Mouse (Mus musculus): ENCODE measurements around the gene Cbfa2t3. TPM values are rescaled to one million over a fixed set of nuclear protein-coding genes. Genes with fewer than 3 reads are reported as not detected.

The Cbfa2t3 gene
- polyA plus RNA-seq, 1 experiment from 2014 or later: 13.2 TPM

- ATAC-seq (replicated peaks): no peak
- Histone ChIP-seq H3K9ac (replicated peaks) (no peak overlapping the region), H3K27me3 (no peaks in the 10 kb centered on the region), H3K4me3 (no peak overlapping the region), H3K9me3 (no peaks in the 10 kb centered on the region), H3K27ac (replicated peaks) (no peak overlapping the region), H3K4me1 (peaks cover 19% of the 10 kb centered on the region), H3K4me2 (replicated peaks) (no peak overlapping the region), H3K36me3 (no peaks in the 10 kb centered on the region)
- WGBS: 91% methylated on average over 5 of the region's 5 CpGs
Observed at GRCm38 (mm10) chr8:122713157-122713518, 14.2 kb upstream of the Cbfa2t3 start.

DNA sequence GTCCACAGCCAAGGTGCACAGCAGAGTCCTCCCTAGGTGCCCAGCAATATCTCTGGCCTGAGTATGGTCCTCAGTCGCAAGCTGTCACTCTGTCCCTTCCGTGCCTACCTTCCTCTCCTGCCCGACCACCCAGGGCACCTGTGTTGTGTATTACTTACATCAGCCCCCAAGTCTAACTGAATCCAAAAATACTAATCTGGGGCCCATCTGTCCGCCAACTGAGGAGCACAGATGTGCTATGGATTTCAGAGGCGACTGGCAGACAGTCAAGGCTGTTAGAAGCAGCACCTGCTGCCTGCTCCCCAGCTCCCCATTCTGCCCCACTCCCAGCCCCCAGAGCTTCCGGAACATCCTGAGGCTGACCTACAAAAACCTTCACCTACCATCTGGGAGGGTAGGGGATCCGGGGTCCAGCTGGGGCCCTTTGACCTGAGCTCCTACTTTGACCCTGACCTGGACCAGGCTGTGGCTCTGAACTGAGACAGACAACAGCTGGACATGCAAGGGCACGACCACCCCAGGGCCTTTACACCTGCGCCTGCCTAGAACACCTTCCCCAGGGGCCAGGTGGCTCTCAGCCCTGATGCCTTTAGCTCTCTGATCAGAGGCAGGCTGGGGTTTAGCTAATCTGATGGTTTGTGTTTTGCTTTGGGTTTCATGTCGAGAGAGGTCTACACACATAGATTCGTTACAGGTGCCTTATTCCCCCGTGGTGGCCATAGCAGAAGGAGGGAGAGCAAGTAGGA lies 13.7 kb upstream of the Cbfa2t3 start:
- H3K36me3 ChIP-seq: no peaks in the 10 kb centered on the region
- H3K27me3 ChIP-seq: no peaks in the 10 kb centered on the region
- H3K27ac ChIP-seq (replicated peaks): no peak overlapping the region
- H3K4me3 ChIP-seq: no peak overlapping the region
- no peak for ATAC-seq (replicated peaks)
- H3K9me3 ChIP-seq: no peaks in the 10 kb centered on the region
- peaks cover 19% of the 10 kb centered on the region for H3K4me1 ChIP-seq
- WGBS: 71% methylated on average over 12 of the region's 12 CpGs
- no peak overlapping the region for H3K4me2 ChIP-seq (replicated peaks)
- H3K9ac ChIP-seq (replicated peaks): no peak overlapping the region

- whole genome bisulfite sequencing: 87% methylated on average over 11 of the region's 11 CpGs
- Histone ChIP-seq H3K4me1 (peaks cover 19% of the 10 kb centered on the region), H3K36me3 (no peaks in the 10 kb centered on the region), H3K9ac (replicated peaks) (no peak overlapping the region), H3K4me3 (no peak overlapping the region), H3K27ac (replicated peaks) (no peak overlapping the region), H3K9me3 (no peaks in the 10 kb centered on the region), H3K27me3 (no peaks in the 10 kb centered on the region), H3K4me2 (replicated peaks) (no peak overlapping the region)
- no peak for ATAC-seq (replicated peaks)
Observed at GRCm38 (mm10) chr8:122711891-122712365, 13.0 kb upstream of the Cbfa2t3 start.

DNA sequence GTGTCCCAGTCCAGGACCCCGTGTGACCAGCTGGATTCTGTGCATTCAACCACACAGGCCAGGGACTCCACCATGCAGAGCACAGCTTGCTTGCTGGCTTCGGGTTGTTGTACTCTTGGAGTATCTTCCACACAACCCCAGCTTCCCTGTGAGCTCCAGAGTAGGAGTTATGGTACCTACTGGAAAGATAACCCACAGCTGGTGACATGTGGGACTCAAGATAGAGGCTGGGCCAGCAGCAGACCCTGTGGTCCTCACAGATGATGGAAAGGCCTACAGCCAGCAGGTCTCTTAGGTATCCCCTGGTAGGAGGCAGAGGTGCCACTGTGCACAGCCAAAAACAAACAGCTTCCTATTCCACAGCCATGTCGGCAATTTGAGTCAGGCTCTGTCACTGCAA lies 12.6 kb upstream of the Cbfa2t3 start:
- H3K4me2 ChIP-seq (replicated peaks): no peak overlapping the region
- WGBS: 82% methylated on average over 3 of the region's 3 CpGs
- no peak for ATAC-seq (replicated peaks)

DNA sequence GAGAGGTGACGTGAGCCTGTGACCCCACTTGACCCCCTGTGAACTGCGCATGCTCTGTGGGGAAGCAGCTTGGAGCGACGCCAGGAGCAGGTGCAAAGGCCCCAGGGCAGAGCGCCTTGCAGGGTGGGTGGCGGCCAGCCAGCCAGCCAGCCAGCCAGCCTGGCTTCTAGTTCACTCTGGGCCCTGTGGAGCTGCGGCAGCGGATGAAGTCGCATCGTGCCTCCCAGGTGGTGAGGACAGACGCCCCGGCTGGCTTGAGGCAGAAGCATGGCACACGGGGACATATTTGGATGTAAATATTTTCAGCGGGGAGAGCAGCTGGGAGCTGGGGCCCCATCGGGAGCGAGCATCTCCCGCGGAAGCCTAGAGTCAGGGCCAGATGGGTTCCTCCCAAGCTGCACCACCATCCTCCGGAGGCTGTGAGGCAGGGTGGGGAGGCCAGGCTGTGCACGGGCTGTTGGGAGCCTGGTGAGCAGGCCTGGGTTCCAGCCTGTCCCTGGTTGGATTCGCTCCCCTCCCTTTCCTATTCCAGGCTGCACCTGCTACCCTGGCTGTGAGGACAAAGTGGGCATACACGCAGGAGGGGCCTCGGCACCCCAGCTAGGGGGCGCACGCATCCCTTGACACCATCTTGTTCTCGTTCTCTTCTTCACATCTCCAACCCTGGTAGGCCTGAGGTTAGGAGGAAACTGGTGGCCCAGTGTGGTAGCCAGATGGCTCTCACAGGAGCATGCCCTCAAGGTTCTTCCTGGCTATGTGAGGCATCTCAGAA lies 10.6 kb upstream of the Cbfa2t3 start:
- H3K36me3 ChIP-seq: no peaks in the 10 kb centered on the region
- H3K9me3 ChIP-seq: no peaks in the 10 kb centered on the region
- H3K27me3 ChIP-seq: no peaks in the 10 kb centered on the region
- no peak overlapping the region for H3K4me3 ChIP-seq
- 26% methylated on average over 26 of the region's 26 CpGs for WGBS
- no peak overlapping the region for H3K4me2 ChIP-seq (replicated peaks)
- peak overlapping the region; percentile 58 for H3K27ac ChIP-seq (replicated peaks)
- peak; percentile 87 for ATAC-seq (replicated peaks)
- H3K9ac ChIP-seq (replicated peaks): no peak overlapping the region
- peaks cover 25% of the 10 kb centered on the region for H3K4me1 ChIP-seq

More for the DNA sequence above, 12.6 kb upstream of the Cbfa2t3 start:
- no peak overlapping the region for H3K9ac ChIP-seq (replicated peaks)
- H3K27me3 ChIP-seq: no peaks in the 10 kb centered on the region
- H3K36me3 ChIP-seq: no peaks in the 10 kb centered on the region
- H3K4me1 ChIP-seq: peaks cover 19% of the 10 kb centered on the region
- no peak overlapping the region for H3K27ac ChIP-seq (replicated peaks)
- H3K4me3 ChIP-seq: no peak overlapping the region
- H3K9me3 ChIP-seq: no peaks in the 10 kb centered on the region

DNA sequence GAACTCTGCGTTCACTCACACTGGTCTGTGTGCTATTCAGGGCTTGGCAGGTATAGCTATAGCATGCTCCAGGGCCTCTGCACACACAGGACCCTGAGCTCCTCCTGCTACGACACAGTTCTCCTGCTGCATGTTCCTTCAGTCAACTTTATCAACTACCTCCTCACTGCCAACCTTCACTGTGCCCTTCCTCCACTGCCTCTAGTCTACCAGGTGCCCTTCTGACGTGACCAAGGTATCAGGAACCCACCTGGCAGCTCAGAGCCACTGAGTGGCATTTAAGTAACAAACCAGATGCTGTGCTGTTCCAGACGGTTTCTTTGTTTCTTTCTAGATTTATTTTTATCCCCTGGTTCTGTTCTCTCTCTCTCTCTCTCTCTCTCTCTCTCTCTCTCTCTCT lies 8.3 kb upstream of the Cbfa2t3 start:
- H3K4me2 ChIP-seq (replicated peaks): no peak overlapping the region
- H3K36me3 ChIP-seq: no peaks in the 10 kb centered on the region
- WGBS: 71% methylated on average over 4 of the region's 4 CpGs
- no peak overlapping the region for H3K27ac ChIP-seq (replicated peaks)
- peaks cover 19% of the 10 kb centered on the region for H3K4me1 ChIP-seq
- H3K9ac ChIP-seq (replicated peaks): no peak overlapping the region
- ATAC-seq (replicated peaks): no peak
- no peaks in the 10 kb centered on the region for H3K9me3 ChIP-seq
- no peaks in the 10 kb centered on the region for H3K27me3 ChIP-seq
- H3K4me3 ChIP-seq: no peak overlapping the region

GRCm38 (mm10) chr8:122705901-122706561 lies 7.1 kb upstream of the Cbfa2t3 start:
- WGBS: 33% methylated on average over 12 of the region's 12 CpGs
- Histone ChIP-seq H3K4me2 (replicated peaks) (no peak overlapping the region), H3K9ac (replicated peaks) (no peak overlapping the region), H3K9me3 (no peaks in the 10 kb centered on the region), H3K27ac (replicated peaks) (no peak overlapping the region; the same call in 1 of the 2 replicates), H3K27me3 (peaks cover 3% of the 10 kb centered on the region; the same call in 1 of the 2 replicates), H3K36me3 (no peaks in the 10 kb centered on the region), H3K4me3 (no peak overlapping the region), H3K4me1 (peaks cover 18% of the 10 kb centered on the region)
- no peak for ATAC-seq (replicated peaks)

GRCm38 (mm10) chr8:122704612-122705011 lies 5.7 kb upstream of the Cbfa2t3 start:
- no peak for ATAC-seq (replicated peaks)
- 92% methylated on average over 3 of the region's 3 CpGs for WGBS
- H3K36me3 ChIP-seq: no peaks in the 10 kb centered on the region
- no peak overlapping the region for H3K9ac ChIP-seq (replicated peaks)
- H3K4me1 ChIP-seq: peaks cover 11% of the 10 kb centered on the region
- no peak overlapping the region for H3K4me3 ChIP-seq
- no peak overlapping the region for H3K4me2 ChIP-seq (replicated peaks)
- no peaks in the 10 kb centered on the region for H3K9me3 ChIP-seq
- peaks cover 3% of the 10 kb centered on the region; the same call in 1 of the 2 replicates for H3K27me3 ChIP-seq
- no peak overlapping the region for H3K27ac ChIP-seq (replicated peaks)

GRCm38 (mm10) chr8:122702957-122703356 lies 4.0 kb upstream of the Cbfa2t3 start:
- peaks cover 6% of the 10 kb centered on the region; the same call in 1 of the 2 replicates for H3K4me1 ChIP-seq
- no peak for ATAC-seq (replicated peaks)
- H3K27ac ChIP-seq (replicated peaks): no peak overlapping the region
- H3K27me3 ChIP-seq: peaks cover 3% of the 10 kb centered on the region; the same call in 1 of the 2 replicates
- no peak overlapping the region for H3K9ac ChIP-seq (replicated peaks)
- WGBS: 88% methylated on average over 6 of the region's 6 CpGs
- H3K9me3 ChIP-seq: no peaks in the 10 kb centered on the region
- H3K36me3 ChIP-seq: no peaks in the 10 kb centered on the region
- H3K4me3 ChIP-seq: no peak overlapping the region
- no peak overlapping the region for H3K4me2 ChIP-seq (replicated peaks)

DNA sequence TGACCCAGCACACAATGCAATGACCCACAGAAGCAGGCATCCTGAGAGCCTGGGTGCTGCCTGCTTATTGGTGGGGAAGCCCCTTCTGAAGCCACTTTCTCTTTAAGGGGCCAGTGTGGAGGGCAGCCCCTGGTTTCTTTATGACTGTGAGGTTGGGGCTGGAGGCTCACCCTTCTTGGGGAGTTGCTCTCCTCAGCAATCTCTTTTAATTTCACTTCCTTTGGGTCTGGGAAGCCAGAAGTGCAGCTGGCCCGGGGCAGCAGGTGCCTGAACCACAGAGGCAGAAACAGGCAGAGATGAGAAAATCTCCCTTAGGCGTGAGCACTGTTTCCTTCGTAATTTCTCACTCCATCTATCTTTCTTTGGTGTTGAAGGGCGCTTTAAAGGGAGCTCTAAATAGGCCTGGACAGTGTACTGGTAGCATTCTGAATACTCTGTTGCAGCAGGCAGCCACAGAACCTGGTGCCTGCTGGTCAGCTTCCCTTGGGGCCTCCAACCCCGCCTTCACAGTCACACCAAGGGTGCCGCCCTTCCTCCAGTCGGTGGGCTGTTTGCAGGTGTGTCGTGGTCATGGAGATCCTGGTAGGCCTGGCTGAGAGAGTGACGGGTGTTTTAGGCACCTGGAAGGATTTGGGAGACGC lies 3.5 kb upstream of the Cbfa2t3 start:
- Histone ChIP-seq H3K27ac (replicated peaks) (no peak overlapping the region), H3K4me2 (replicated peaks) (no peak overlapping the region), H3K9me3 (no peaks in the 10 kb centered on the region), H3K9ac (replicated peaks) (no peak overlapping the region), H3K4me3 (no peak overlapping the region), H3K36me3 (no peaks in the 10 kb centered on the region), H3K27me3 (peaks cover 3% of the 10 kb centered on the region; the same call in 1 of the 2 replicates), H3K4me1 (peaks cover 6% of the 10 kb centered on the region; the same call in 1 of the 2 replicates)
- WGBS: 62% methylated on average over 10 of the region's 10 CpGs
- no peak for ATAC-seq (replicated peaks)

DNA sequence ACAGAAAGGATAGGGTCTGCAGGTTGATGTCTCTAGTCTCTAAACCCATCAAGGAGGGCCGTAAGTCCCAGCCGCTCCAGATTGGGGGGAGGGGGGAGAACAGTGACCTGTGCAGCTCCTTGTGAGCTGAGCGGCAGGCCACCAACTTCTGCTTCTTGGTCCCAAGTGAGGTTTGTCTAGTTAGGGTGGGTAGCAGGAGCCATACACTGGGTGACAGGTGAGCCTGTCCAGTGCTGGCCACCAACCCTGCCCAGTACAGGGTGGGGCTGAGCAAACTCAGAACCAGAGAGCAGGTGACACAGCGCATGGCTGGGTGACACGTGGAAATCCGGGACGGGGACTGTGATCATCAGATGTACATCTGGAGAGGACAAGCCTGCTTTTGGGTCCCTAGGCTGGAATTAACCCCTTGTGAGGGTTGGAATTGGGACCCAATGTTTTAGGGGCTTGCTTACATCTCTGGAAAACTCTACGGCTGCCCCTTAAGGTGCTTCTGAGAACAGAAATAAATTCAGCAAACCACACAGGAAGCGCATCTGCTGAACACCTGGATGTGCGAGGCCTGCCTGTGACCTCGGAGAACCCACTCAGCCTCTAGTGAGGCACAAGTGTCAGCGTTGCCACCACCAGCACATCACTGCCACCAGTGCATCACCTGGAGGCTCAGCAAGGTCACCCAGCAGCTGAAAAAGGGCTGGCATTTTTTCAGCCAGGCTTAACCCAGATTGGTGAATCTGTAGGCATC lies 2.7 kb upstream of the Cbfa2t3 start:
- Histone ChIP-seq H3K9ac (replicated peaks) (no peak overlapping the region), H3K4me2 (replicated peaks) (no peak overlapping the region), H3K9me3 (no peaks in the 10 kb centered on the region), H3K4me3 (no peak overlapping the region), H3K27me3 (peaks cover 3% of the 10 kb centered on the region; the same call in 1 of the 2 replicates), H3K27ac (replicated peaks) (no peak overlapping the region), H3K4me1 (peaks cover 6% of the 10 kb centered on the region; the same call in 1 of the 2 replicates), H3K36me3 (no peaks in the 10 kb centered on the region)
- 91% methylated on average over 12 of the region's 12 CpGs for WGBS
- ATAC-seq (replicated peaks): no peak
